Mouse (Mus musculus): ENCODE results near the gene Cilp. TPM values are rescaled to one million over a fixed set of nuclear protein-coding genes. Genes with fewer than 3 reads are reported as not detected.
"Not testable (repeated sequence)": the region's sequence is repeated elsewhere in the genome, so short reads cannot be mapped to it uniquely, and the experiment has no call there.

Cilp gene
- total RNA-seq, 2 experiments from 2014 or later, result not detected

DNA sequence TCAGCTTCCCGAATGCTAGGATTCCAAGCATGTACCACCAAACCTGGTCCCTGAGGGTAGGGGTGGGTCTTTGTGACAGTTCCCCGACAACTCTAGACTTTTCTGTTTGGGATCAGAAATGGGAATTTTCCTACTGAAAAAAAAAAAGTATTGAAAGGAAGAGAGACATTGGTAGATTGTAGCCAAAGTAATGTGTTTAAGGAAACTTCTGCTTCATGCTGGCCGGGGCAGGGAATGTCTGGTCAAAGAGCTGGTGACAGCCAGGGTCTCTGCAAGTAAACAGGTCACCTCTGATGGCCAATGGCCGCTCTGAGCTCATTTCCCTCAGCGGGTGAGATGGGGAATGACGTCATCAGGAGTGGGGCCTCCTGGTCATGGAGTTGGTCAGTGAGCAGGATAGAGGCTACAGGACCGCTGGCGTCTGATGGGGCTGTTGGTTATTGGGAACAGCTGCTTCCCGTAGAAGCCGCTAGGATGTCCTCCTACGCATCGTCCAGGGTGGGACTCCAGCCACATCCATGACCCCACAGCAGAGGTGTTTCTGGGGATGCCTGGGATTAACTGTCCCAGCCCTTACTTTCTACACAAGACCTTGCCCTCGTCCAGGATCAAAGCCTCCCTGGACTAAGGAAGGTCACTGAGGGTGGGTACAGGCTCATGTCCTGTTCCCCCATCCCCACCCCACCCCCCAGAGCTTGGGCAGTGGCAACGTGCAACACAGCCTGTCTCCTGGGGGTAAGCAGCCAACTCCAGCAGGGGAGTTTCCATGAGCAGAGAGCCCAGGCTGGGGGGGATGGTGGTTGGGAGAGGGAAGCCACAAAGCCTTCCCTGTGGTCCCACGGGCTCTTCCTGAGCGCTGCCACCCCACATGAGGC is 17.2 kb upstream of the Cilp start:
- ATAC-seq (ENCODE audit: poor library complexity, severe bottlenecking), result no peak

GRCm38 (mm10) chr9:65248377-65248690 is 16.6 kb upstream of the Cilp start:
- no peak for ATAC-seq (ENCODE audit: poor library complexity, severe bottlenecking)

- no peak for ATAC-seq (ENCODE audit: poor library complexity, severe bottlenecking)
Measured at GRCm38 (mm10) chr9:65252026-65252425, 13.0 kb upstream of the Cilp start.

GRCm38 (mm10) chr9:65255906-65256600 is 8.9 kb upstream of the Cilp start:
- ATAC-seq (ENCODE audit: poor library complexity, severe bottlenecking), result no peak

- ATAC-seq (ENCODE audit: poor library complexity, severe bottlenecking), result no peak
Measured at GRCm38 (mm10) chr9:65257218-65257910, 7.6 kb upstream of the Cilp start.

DNA sequence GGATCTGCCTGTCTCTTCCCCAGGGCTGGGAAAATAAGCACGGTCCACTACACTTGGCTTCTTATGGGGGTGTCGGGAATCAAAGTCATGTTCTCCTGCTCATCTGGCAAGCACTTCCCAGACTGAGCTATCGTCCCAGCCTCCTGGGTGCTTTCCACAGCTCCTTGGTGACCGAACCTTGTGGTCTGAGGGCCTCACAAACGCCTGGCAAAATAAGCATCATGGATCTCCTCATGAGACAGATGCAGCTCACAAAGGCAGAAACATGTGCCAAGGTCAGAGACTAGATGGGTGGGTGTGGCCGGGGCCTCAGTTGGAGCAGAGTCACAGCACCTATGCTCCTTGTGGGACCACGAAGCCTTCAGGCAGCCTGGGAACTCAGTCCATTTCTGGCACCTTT is 5.6 kb upstream of the Cilp start:
- no peak for ATAC-seq (ENCODE audit: poor library complexity, severe bottlenecking)

- ATAC-seq (ENCODE audit: poor library complexity, severe bottlenecking), result no peak
Measured at GRCm38 (mm10) chr9:65261591-65262230, 3.3 kb upstream of the Cilp start.

DNA sequence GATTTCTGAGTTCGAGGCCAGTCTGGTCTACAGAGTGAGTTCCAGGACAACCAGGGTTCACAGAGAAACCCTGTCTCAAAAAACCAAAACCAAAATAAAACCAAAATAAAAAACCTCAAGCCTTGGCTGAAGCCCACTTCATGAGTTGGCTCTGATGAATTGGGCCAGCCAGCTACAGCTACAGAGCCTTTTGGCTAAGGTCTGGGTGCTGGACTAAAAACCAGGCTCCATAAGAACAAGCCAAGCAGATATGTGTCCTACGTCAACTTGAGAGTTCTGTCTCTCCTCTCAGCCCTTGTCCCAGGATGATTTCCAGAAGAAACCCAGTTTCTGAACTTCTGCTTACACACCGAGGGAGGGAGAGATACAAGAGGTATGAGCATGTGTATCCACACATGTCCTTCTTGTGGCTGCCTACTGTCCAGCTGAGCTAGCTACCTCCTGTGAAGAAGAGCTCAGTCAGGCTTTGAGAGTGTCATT is 2.3 kb upstream of the Cilp start:
- ATAC-seq (ENCODE audit: poor library complexity, severe bottlenecking), result no peak

GRCm38 (mm10) chr9:65267742-65268515 is 2.9 kb downstream of the Cilp start:
- ATAC-seq (ENCODE audit: poor library complexity, severe bottlenecking), result no peak

DNA sequence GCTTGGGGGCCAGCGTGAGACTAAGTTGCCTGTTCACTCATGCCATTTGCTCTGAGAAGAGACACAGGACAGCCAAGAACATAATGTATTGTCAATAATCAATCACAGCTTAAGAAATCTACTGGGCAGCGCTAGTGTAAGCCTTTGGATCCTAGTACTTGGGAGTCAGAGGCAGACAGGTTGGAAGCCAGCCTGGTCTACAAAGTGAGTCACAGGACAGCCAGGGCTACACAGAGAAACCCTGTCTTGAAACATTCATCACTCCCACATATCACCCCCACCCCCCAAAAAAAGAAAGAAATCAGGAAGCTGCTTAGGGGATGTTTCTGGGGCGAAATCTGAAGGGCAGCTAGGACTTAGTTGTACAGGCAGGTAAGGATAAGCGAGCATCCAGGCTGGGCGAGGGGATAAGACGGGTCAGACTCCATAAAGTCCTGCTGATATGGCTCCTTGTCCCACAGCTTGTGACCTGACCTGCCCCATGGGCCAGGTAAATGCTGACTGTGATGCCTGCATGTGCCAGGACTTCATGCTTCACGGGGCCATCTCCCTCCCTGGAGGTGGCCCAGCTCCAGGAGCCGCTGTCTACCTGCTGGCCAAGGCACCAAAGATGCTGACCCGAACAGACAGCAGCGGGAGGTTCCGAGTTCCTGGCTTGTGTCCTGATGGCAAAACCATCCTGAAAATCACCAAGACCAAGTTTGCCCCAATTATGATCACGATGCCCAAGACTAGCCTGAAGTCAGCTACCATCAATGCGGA is 8.2 kb downstream of the Cilp start:
- ATAC-seq (ENCODE audit: poor library complexity, severe bottlenecking), result no peak

DNA sequence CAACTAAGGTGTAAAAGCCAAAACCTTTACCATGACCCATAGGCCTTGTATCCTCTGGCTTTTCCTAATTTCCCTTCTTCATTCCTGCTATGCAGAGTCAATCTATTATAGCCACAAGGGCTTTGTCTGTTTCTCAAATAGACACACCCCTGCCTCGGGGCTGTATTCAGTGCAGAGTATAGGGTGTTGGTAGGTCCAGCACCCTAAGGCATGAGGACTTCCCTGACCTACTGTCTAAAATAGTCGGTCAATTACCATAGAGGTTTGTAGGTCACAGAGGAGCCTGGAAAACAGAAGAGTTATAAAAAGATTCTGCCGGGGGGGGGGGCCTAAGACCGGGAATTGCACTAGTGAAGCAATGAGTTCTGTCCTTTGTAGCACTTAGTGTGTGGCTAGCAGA is 8.9 kb downstream of the Cilp start:
- no peak for ATAC-seq (ENCODE audit: poor library complexity, severe bottlenecking)

DNA sequence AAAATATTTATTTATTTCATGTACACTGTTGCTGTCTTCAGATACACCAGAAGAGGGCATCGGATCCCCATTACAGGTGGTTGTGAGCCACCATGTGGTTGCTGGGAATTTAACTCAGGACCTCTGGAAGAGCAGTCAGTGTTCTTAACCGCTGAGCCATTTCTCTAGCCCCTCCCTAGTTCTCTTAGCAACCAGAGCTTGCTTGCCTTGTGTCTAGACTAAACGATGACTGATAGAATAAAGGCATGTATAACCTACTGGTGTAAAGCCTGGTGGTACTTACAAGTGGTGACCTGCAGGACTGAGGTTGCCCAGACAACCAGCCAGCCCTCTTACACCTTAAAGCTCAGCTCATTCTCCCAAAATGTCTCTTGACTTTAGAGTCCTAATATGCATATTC is 9.9 kb downstream of the Cilp start:
- ATAC-seq (ENCODE audit: poor library complexity, severe bottlenecking), result not testable (repeated sequence)

- no peak for ATAC-seq (ENCODE audit: poor library complexity, severe bottlenecking)
Measured at GRCm38 (mm10) chr9:65275810-65276530, 11.0 kb downstream of the Cilp start.

- no peak for ATAC-seq (ENCODE audit: poor library complexity, severe bottlenecking)
Measured at GRCm38 (mm10) chr9:65281536-65282151, 16.7 kb downstream of the Cilp start.

- ATAC-seq (ENCODE audit: poor library complexity, severe bottlenecking), result peak; percentile 54; the same call in 1 of the 2 replicates
Measured at GRCm38 (mm10) chr9:65283301-65283700, 18.3 kb downstream of the Cilp start.

DNA sequence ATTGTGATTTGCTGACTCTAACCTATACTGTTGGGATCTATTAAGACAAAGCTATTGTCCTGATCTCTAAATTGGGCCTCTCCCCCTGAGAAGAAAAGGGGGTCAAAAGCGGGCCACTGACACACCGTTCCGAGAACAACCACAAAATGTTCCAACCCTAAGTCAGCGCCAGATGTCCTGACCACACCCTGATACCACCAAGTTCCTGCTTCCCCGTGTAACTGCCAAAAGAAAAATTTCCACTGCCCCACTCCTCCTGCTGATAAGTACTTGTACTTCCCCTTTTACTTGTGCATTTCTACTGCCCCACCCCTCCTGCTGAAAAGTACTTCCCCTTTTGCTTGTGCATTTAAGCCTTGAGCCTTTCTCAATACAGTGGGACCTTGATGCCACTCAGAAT is 23.3 kb downstream of the Cilp start:
- not testable (repeated sequence) for ATAC-seq (ENCODE audit: poor library complexity, severe bottlenecking)

GRCm38 (mm10) chr9:65289988-65290387 is 25.0 kb downstream of the Cilp start:
- ATAC-seq (ENCODE audit: poor library complexity, severe bottlenecking), result no peak

GRCm38 (mm10) chr9:65292421-65292820 is 27.4 kb downstream of the Cilp start:
- no peak for ATAC-seq (ENCODE audit: poor library complexity, severe bottlenecking)

All from megakaryocyte, adult 5-6 weeks (primary cell).